Mouse (Mus musculus) erythroblast, embryonic 14.5 days (primary cell): Measurements from ENCODE around the gene Phactr4.

Experiments
- GATA1 ChIP-seq: IDR thresholded peaks from 2 replicates; pipeline ENCODE4 v1.6.1; 2012; ENCODE audit warnings: low read length, inconsistent platforms, mixed read lengths
- TAL1 ChIP-seq: IDR thresholded peaks from 3 replicates; pipeline ENCODE4 v1.6.1; 2012; ENCODE audit warnings: low read length, inconsistent platforms, mixed read lengths

- no peak for TF ChIP-seq TAL1
- TF ChIP-seq GATA1, result no peak
These were observed 77.7 kb downstream of the Phactr4 start for GRCm38 (mm10) chr4:132344403-132345134.
